In genomic region chr3:93093581-93093980, GRCm38 (mm10) we compare ENCODE assay signal across 24 mouse cellular contexts. TPM values are rescaled to one million over a fixed set of nuclear protein-coding genes. Genes with fewer than 3 reads are reported as not detected.
DNase-seq lines count a peak whose midpoint lies in the region; ATAC-seq and TF ChIP-seq lines count a peak whose summit lies in the region.
"Not testable (repeated sequence)": the region's sequence is repeated elsewhere in the genome, so short reads cannot be mapped to it uniquely, and the experiment has no call there.
"Had no signal": no experiment of that assay in that cellular context is flagged by ENCODE, and none has a peak within 500 bp of the region (broad histone marks: within the 10 kb centered on the region; RNA-seq: fewer than 3 reads in every experiment).

No protein-coding gene starts in this region.

- not testable (repeated sequence) for H3K4me1 ChIP-seq in E14TG2a.4 (replicated peaks; ENCODE audit: low read depth, low read length); embryonic facial prominence, embryonic 14.5 days (ENCODE audit: control insufficient read depth, insufficient read depth, low read length); heart, postnatal 0 days (ENCODE audit: control insufficient read depth, insufficient read depth); kidney, embryonic 16.5 days (ENCODE audit: insufficient read depth, low read length); midbrain, embryonic 11.5 days (ENCODE audit: control insufficient read depth, insufficient read depth, low read length)

- H3K27me3 ChIP-seq in E14TG2a.4 (ENCODE audit: insufficient read depth, low read length); embryonic facial prominence, embryonic 14.5 days (replicated peaks; ENCODE audit: control insufficient read depth, insufficient read depth, low read length); heart, postnatal 0 days (ENCODE audit: control insufficient read depth, insufficient read depth, low read length); kidney, embryonic 16.5 days (ENCODE audit: insufficient read depth, low read length); midbrain, embryonic 11.5 days (ENCODE audit: control insufficient read depth, insufficient read depth, low read length): not testable (repeated sequence)

- ATAC-seq in embryonic facial prominence, embryonic 14.5 days (ENCODE audit: low read depth); heart, postnatal 0 days (ENCODE audit: insufficient read depth, low read depth): not testable (repeated sequence)
- ATAC-seq in kidney, embryonic 16.5 days (ENCODE audit: low FRiP score, low TSS enrichment): 0 out of 2 replicates have a peak, but pooled peaks have one; percentile 57
- ATAC-seq in midbrain, embryonic 11.5 days (ENCODE audit: low FRiP score): peak; percentile 63

- H3K36me3 ChIP-seq in E14TG2a.4 (ENCODE audit: insufficient read depth, low read length); embryonic facial prominence, embryonic 14.5 days (ENCODE audit: control insufficient read depth, insufficient read depth, low read length); heart, postnatal 0 days (replicated peaks; ENCODE audit: control insufficient read depth, insufficient read depth, low read length); kidney, embryonic 16.5 days (ENCODE audit: insufficient read depth, low read length); midbrain, embryonic 11.5 days (ENCODE audit: control insufficient read depth, insufficient read depth, low read length): not testable (repeated sequence)

- H3K4me2 ChIP-seq in embryonic facial prominence, embryonic 14.5 days (ENCODE audit: low read depth, low read length); heart, postnatal 0 days (ENCODE audit: low read depth, low read length); kidney, embryonic 16.5 days (replicated peaks; ENCODE audit: low read depth, low read length); midbrain, embryonic 11.5 days: not testable (repeated sequence)

- not testable (repeated sequence) for H3K27ac ChIP-seq in embryonic facial prominence, embryonic 14.5 days (replicated peaks; ENCODE audit: low read depth, low read length); heart, postnatal 0 days (ENCODE audit: low read depth); kidney, embryonic 16.5 days (ENCODE audit: low read length); midbrain, embryonic 11.5 days (ENCODE audit: low read depth, low read length)

- DNase-seq in brain, embryonic 14.5 days (ENCODE audit: low read depth): peak; percentile 22
- peak; percentile 6 for DNase-seq in embryonic facial prominence, embryonic 14.5 days (ENCODE audit: low spot score)
- not testable (repeated sequence) for DNase-seq in heart, postnatal 0 days (ENCODE audit: low spot score); midbrain, embryonic 11.5 days (ENCODE audit: low spot score, missing footprints)
- DNase-seq in left cerebral cortex, postnatal 25 days (ENCODE audit: low spot score in 2 of 2): peak; percentile 7 to 19
- peak; percentile 8 to 20 for DNase-seq in right cerebral cortex, adult 2 months (ENCODE audit: low spot score in 2 of 2)

- H3K9me3 ChIP-seq in E14TG2a.4 (ENCODE audit: low read length); embryonic facial prominence, embryonic 14.5 days (ENCODE audit: control insufficient read depth, low read length); heart, postnatal 0 days (replicated peaks; ENCODE audit: control insufficient read depth, low read length); kidney, embryonic 16.5 days (ENCODE audit: low read length); midbrain, embryonic 11.5 days (ENCODE audit: control insufficient read depth, low read length): not testable (repeated sequence)

- H3K4me3 ChIP-seq in E14TG2a.4 (replicated peaks; ENCODE audit: low read length); embryonic facial prominence, embryonic 14.5 days (ENCODE audit: low read depth, low read length); heart, postnatal 0 days (ENCODE audit: low read depth, low read length); kidney, embryonic 16.5 days (ENCODE audit: low read length); midbrain, embryonic 11.5 days (ENCODE audit: low read depth, low read length): not testable (repeated sequence)

- intact Hi-C loops in left cerebral cortex, postnatal 25 days (cut with DNase I): not testable (repeated sequence)

- TF ChIP-seq POLR2A in brain, embryonic 14.5 days (IDR thresholded peaks at IDR 0.05; ENCODE audit: borderline replicate concordance, extremely low read depth, insufficient read depth, insufficient read length, poor library complexity, severe bottlenecking): not testable (repeated sequence)

- not testable (repeated sequence) for H3K9ac ChIP-seq in embryonic facial prominence, embryonic 14.5 days (ENCODE audit: low read depth, low read length); heart, postnatal 0 days (replicated peaks; ENCODE audit: low read depth, low read length); kidney, embryonic 16.5 days (replicated peaks; ENCODE audit: low read length); midbrain, embryonic 11.5 days (ENCODE audit: low read length)

- TF ChIP-seq CTCF in E14TG2a.4 (conservative IDR thresholded peaks at IDR 0.05; ENCODE audit: low read length): peak; percentile 24
- TF ChIP-seq CTCF in brain, embryonic 14.5 days (IDR thresholded peaks at IDR 0.05; ENCODE audit: borderline replicate concordance, extremely low read depth, insufficient read depth, insufficient read length): peak; percentile 45; the same call in 1 of the 2 replicates
- TF ChIP-seq CTCF in heart, postnatal 0 days (IDR thresholded peaks at IDR 0.05; ENCODE audit: low read depth): peak; percentile 41

- WGBS in embryonic facial prominence, embryonic 14.5 days: 44% methylated on average over 1 of the region's 1 CpGs
- 30% methylated on average over 1 of the region's 1 CpGs for WGBS in heart, postnatal 0 days
- WGBS in kidney, embryonic 16.5 days: 33% methylated on average over 1 of the region's 1 CpGs
- WGBS in midbrain, embryonic 11.5 days: 40% methylated on average over 1 of the region's 1 CpGs

- TF ChIP-seq EP300 in heart, postnatal 0 days (IDR thresholded peaks at IDR 0.05; ENCODE audit: low read depth): not testable (repeated sequence)

RNA-seq across cellular contexts. Expression of gene Gm4858, which starts 25.0 kb away (rescaled TPM):
- not detected in 2 replicates for polyA plus RNA-seq in brain, embryonic 14.5 days (2012; rRNA removed)
- polyA plus RNA-seq in embryonic facial prominence, embryonic 14.5 days (2014; fragmentation: Nextera tagmentation; extraction: Ambion mirVana): not detected in 2 replicates
- total RNA-seq in heart, postnatal 0 days (2014; rRNA removed; ENCODE audit: low replicate concordance): not detected in 2 replicates
- not detected in 2 replicates for polyA plus RNA-seq in heart, postnatal 0 days (2015; fragmentation: Nextera tagmentation; extraction: Ambion mirVana)
- not detected in 2 replicates for polyA plus RNA-seq in kidney, embryonic 16.5 days (2015; fragmentation: Nextera tagmentation; extraction: Ambion mirVana)
- total RNA-seq in left cerebral cortex, postnatal 25 days (2021): not detected
- not detected in 2 replicates for polyA plus RNA-seq in midbrain, embryonic 11.5 days (2014; fragmentation: Nextera tagmentation; extraction: Ambion mirVana)
- total RNA-seq: adrenal gland, postnatal 36 days; gastrocnemius, adult 8-10 months; heart, postnatal 36 days; layer of hippocampus, postnatal 10 days had no signal
- polyA plus RNA-seq: cerebellum, adult 2 months; embryonic facial prominence, embryonic 15.5 days; frontal cortex, adult 2 months; G1E; heart, embryonic 13.5 days; hindbrain, embryonic 15.5 days; intestine, embryonic 16.5 days; limb, embryonic 13.5 days; liver, embryonic 13.5 days; small intestine, adult 2 months; testis, adult 2 months had no signal

RNA-seq across cellular contexts. Expression of gene Crnn, which starts 51.0 kb away (rescaled TPM):
- polyA plus RNA-seq in brain, embryonic 14.5 days (2012; rRNA removed): not detected in 2 replicates
- polyA plus RNA-seq in embryonic facial prominence, embryonic 14.5 days (2014; fragmentation: Nextera tagmentation; extraction: Ambion mirVana): 2.1 TPM in 2 replicates
- total RNA-seq in heart, postnatal 0 days (2014; rRNA removed; ENCODE audit: low replicate concordance): not detected in 2 replicates
- polyA plus RNA-seq in heart, postnatal 0 days (2015; fragmentation: Nextera tagmentation; extraction: Ambion mirVana): not detected in 2 replicates
- not detected in 2 replicates for polyA plus RNA-seq in kidney, embryonic 16.5 days (2015; fragmentation: Nextera tagmentation; extraction: Ambion mirVana)
- total RNA-seq in left cerebral cortex, postnatal 25 days (2021): not detected
- polyA plus RNA-seq in midbrain, embryonic 11.5 days (2014; fragmentation: Nextera tagmentation; extraction: Ambion mirVana): not detected in 2 replicates
- total RNA-seq: adrenal gland, postnatal 36 days; gastrocnemius, adult 8-10 months; heart, postnatal 36 days; layer of hippocampus, postnatal 10 days had no signal
- polyA plus RNA-seq: C2C12; cerebellum, adult 2 months; frontal cortex, adult 2 months; G1E; heart, embryonic 13.5 days; hindbrain, embryonic 15.5 days; intestine, embryonic 16.5 days; limb, embryonic 13.5 days; liver, embryonic 13.5 days; small intestine, adult 2 months; testis, adult 2 months had no signal
